Mouse (Mus musculus) heart, postnatal 4 days (tissue): ENCODE measurements around the gene Ipo8. TPM values are rescaled to one million over a fixed set of nuclear protein-coding genes. Genes with fewer than 3 reads are reported as not detected.

Experiments used
- DNase-seq: peaks from one replicate; pipeline ENCODE4 v3.0.0; 2021
- total RNA-seq, 2 experiments: library from RNA; stranded (reverse); gene quantifications; 2 replicates each; pipeline ENCODE4 v1.2.3; 2021

The Ipo8 gene
- total RNA-seq, 2 experiments from 2014 or later = 27.7 to 28.7 TPM

- DNase-seq = no peak
Observed at GRCm38 (mm10) chr6:148756535-148756934, 74.7 kb downstream of the Ipo8 start.

GRCm38 (mm10) chr6:148751400-148751799, 79.9 kb downstream of the Ipo8 start:
- DNase-seq = no peak

- no peak for DNase-seq
Observed at GRCm38 (mm10) chr6:148750183-148750582, 81.1 kb downstream of the Ipo8 start.

- DNase-seq = peak; percentile 16
Observed at GRCm38 (mm10) chr6:148740521-148741226, 90.6 kb downstream of the Ipo8 start.

- no peak for DNase-seq
Observed at GRCm38 (mm10) chr6:148736390-148736789, 94.9 kb downstream of the Ipo8 start.

- DNase-seq = peak; percentile 5
Observed at GRCm38 (mm10) chr6:148734012-148734411, 97.3 kb downstream of the Ipo8 start.

GRCm38 (mm10) chr6:148732920-148733319, 98.3 kb downstream of the Ipo8 start:
- no peak for DNase-seq

- no peak for DNase-seq
Observed at GRCm38 (mm10) chr6:148728571-148728970, 102.7 kb downstream of the Ipo8 start.

- DNase-seq = no peak
Observed at GRCm38 (mm10) chr6:148727871-148728524, 103.3 kb downstream of the Ipo8 start.

GRCm38 (mm10) chr6:148724453-148724852, 106.8 kb downstream of the Ipo8 start:
- DNase-seq = no peak

Other genes with a start within 250 kb of the Ipo8 start
- gene Caprin2, start 64.8 kb upstream of the Ipo8 start, total RNA-seq = 10 to 100 TPM in 1 of 2 experiments, 1 to 10 TPM in 1; 9.7 to 11.1 TPM
- 10 to 100 TPM; 21.8 to 21.9 TPM for gene Sinhcaf, start 115.0 kb upstream of the Ipo8 start, total RNA-seq